Mouse (Mus musculus) myocyte (in vitro differentiated cells): ENCODE measurements around the gene Cadps.

ENCODE experiments used
- CEBPB ChIP-seq: IDR thresholded peaks from 2 replicates; pipeline ENCODE4 v1.6.1; 2011; ENCODE audit warnings: mild to moderate bottlenecking, moderate library complexity; ENCODE audit not compliant: poor library complexity, insufficient read depth, severe bottlenecking
- E2F4 ChIP-seq: IDR thresholded peaks from one replicate; pipeline ENCODE4 v1.6.1; 2011; ENCODE audit warnings: mild to moderate bottlenecking, control low read depth, moderate library complexity; ENCODE audit not compliant: insufficient read depth
- POLR2A ChIP-seq: IDR thresholded peaks from one replicate; pipeline ENCODE4 v1.6.1; 2011; ENCODE audit warnings: low read depth, mild to moderate bottlenecking, control low read depth, moderate library complexity; ENCODE audit not compliant: insufficient read length
- POLR2AphosphoS2 ChIP-seq: IDR thresholded peaks from one replicate; pipeline ENCODE4 v1.6.1; 2011; ENCODE audit warnings: low read depth, control low read depth; ENCODE audit not compliant: insufficient read length
- TCF12 ChIP-seq: IDR thresholded peaks from one replicate; pipeline ENCODE4 v1.6.1; 2011; ENCODE audit warnings: mild to moderate bottlenecking, control low read depth; ENCODE audit not compliant: poor library complexity, insufficient read depth, severe bottlenecking

- TF ChIP-seq CEBPB (no peak), E2F4 (no peak), POLR2A (no peak), TCF12 (no peak), POLR2AphosphoS2 (no peak)
Measured at GRCm38 (mm10) chr14:12838323-12838722, 15.4 kb upstream of the Cadps start.
